Comparison of ENCODE assay signal across 10 mouse cellular contexts in genomic region chr10:69165125-69165524, GRCm38 (mm10). TPM values are rescaled to one million over a fixed set of nuclear protein-coding genes. Genes with fewer than 3 reads are reported as not detected.
DNase-seq lines count a peak whose midpoint lies in the region; ATAC-seq and TF ChIP-seq lines count a peak whose summit lies in the region.
"Had no signal": no experiment of that assay in that cellular context is flagged by ENCODE, and none has a peak within 500 bp of the region (broad histone marks: within the 10 kb centered on the region; RNA-seq: fewer than 3 reads in every experiment).

No protein-coding gene starts in this region.

- peak; percentile 19; the same call in 1 of the 2 replicates for TF ChIP-seq CTCF in testis, adult 2 months (IDR thresholded peaks at IDR 0.05; ENCODE audit: control insufficient read depth, insufficient read depth, insufficient replicate concordance, low read depth, low read length)
- TF ChIP-seq CTCF in intestine, postnatal 0 days (IDR thresholded peaks at IDR 0.05; ENCODE audit: low read depth), result peak; percentile 79

- ATAC-seq in forebrain, embryonic 14.5 days, result no peak
- no peak for ATAC-seq in forebrain, embryonic 16.5 days
- ATAC-seq in intestine, postnatal 0 days, result no peak

- WGBS in forebrain, embryonic 14.5 days, result 57% methylated on average over 7 of the region's 7 CpGs
- 67% methylated on average over 7 of the region's 7 CpGs for WGBS in forebrain, embryonic 16.5 days
- WGBS in intestine, postnatal 0 days, result 46% methylated on average over 7 of the region's 7 CpGs

- no peak overlapping the region for H3K4me3 ChIP-seq in forebrain, embryonic 14.5 days (ENCODE audit: low read depth, low read length)
- no peak overlapping the region for H3K4me3 ChIP-seq in forebrain, embryonic 16.5 days (replicated peaks; ENCODE audit: low read length)
- peak overlapping the region; percentile 74 for H3K4me3 ChIP-seq in testis, adult 2 months (ENCODE audit: control insufficient read depth, low read depth, low read length)
- no peak overlapping the region for H3K4me3 ChIP-seq in intestine, postnatal 0 days (ENCODE audit: low read depth, low read length)
- H3K4me3 ChIP-seq: heart, embryonic 15.5 days; midbrain, embryonic 12.5 days had no signal

- peak; percentile 50 for DNase-seq in forebrain, embryonic 14.5 days (ENCODE audit: low spot score)
- no peak for DNase-seq in testis, postnatal 14 days (ENCODE audit: low spot score)
- peak; percentile 60 for DNase-seq in retina, postnatal 1 day
- DNase-seq in urinary bladder, postnatal 4 days (ENCODE audit: low spot score in 2 of 2), result no peak
- no peak for DNase-seq in c-Kit-positive CD71-positive TER-119-positive erythroid progenitor cells, embryonic 14.5 days (ENCODE audit: low spot score)

- no peak overlapping the region for H3K9ac ChIP-seq in forebrain, embryonic 14.5 days (ENCODE audit: low read length)
- no peak overlapping the region for H3K9ac ChIP-seq in forebrain, embryonic 16.5 days (replicated peaks; ENCODE audit: low read depth, low read length)
- no peak overlapping the region for H3K9ac ChIP-seq in intestine, postnatal 0 days (ENCODE audit: low read depth, low read length)
- H3K9ac ChIP-seq: heart, embryonic 15.5 days; midbrain, embryonic 12.5 days had no signal

- H3K4me2 ChIP-seq in forebrain, embryonic 14.5 days (ENCODE audit: low read length), result no peak overlapping the region
- H3K4me2 ChIP-seq in forebrain, embryonic 16.5 days (ENCODE audit: low read length), result no peak overlapping the region
- H3K4me2 ChIP-seq in intestine, postnatal 0 days (replicated peaks; ENCODE audit: low read depth), result no peak overlapping the region
- H3K4me2 ChIP-seq: heart, embryonic 15.5 days; midbrain, embryonic 12.5 days had no signal

- no peaks in the 10 kb centered on the region for H3K4me1 ChIP-seq in forebrain, embryonic 14.5 days (ENCODE audit: control insufficient read depth, insufficient read depth, low read length)
- H3K4me1 ChIP-seq in forebrain, embryonic 16.5 days (replicated peaks; ENCODE audit: control insufficient read depth, insufficient read depth, low read length), result no peaks in the 10 kb centered on the region
- peaks cover 7% of the 10 kb centered on the region for H3K4me1 ChIP-seq in testis, adult 2 months (ENCODE audit: control insufficient read depth, insufficient read depth, low read length)
- 0 out of 2 replicates have a peak, but pooled peaks cover 2% of the 10 kb centered on the region for H3K4me1 ChIP-seq in intestine, postnatal 0 days (replicated peaks; ENCODE audit: control insufficient read depth, insufficient read depth, low read length)
- H3K4me1 ChIP-seq: midbrain, embryonic 12.5 days had no signal

- TF ChIP-seq POLR2A in testis, adult 2 months (IDR thresholded peaks at IDR 0.05; ENCODE audit: control insufficient read depth, low read depth, low read length), result no peak

- H3K27me3 ChIP-seq in forebrain, embryonic 14.5 days (replicated peaks; ENCODE audit: control insufficient read depth, insufficient read depth, low read length), result no peaks in the 10 kb centered on the region
- no peaks in the 10 kb centered on the region for H3K27me3 ChIP-seq in forebrain, embryonic 16.5 days (replicated peaks; ENCODE audit: control insufficient read depth, insufficient read depth, low read length)
- no peaks in the 10 kb centered on the region for H3K27me3 ChIP-seq in testis, adult 2 months (ENCODE audit: control insufficient read depth, insufficient read depth, low read length)
- no peaks in the 10 kb centered on the region for H3K27me3 ChIP-seq in intestine, postnatal 0 days (replicated peaks; ENCODE audit: control insufficient read depth, insufficient read depth, low read length)
- H3K27me3 ChIP-seq: heart, embryonic 15.5 days; midbrain, embryonic 12.5 days had no signal

- no peaks in the 10 kb centered on the region for H3K36me3 ChIP-seq in forebrain, embryonic 14.5 days (ENCODE audit: control insufficient read depth, insufficient read depth, low read length)
- H3K36me3 ChIP-seq in forebrain, embryonic 16.5 days (ENCODE audit: control insufficient read depth, insufficient read depth), result no peaks in the 10 kb centered on the region
- H3K36me3 ChIP-seq in testis, adult 2 months (ENCODE audit: control insufficient read depth, insufficient read depth, low read length), result no peaks in the 10 kb centered on the region
- no peaks in the 10 kb centered on the region for H3K36me3 ChIP-seq in intestine, postnatal 0 days (ENCODE audit: control insufficient read depth, insufficient read depth)
- H3K36me3 ChIP-seq: heart, embryonic 15.5 days; midbrain, embryonic 12.5 days had no signal

- H3K27ac ChIP-seq in forebrain, embryonic 14.5 days (ENCODE audit: low read depth, low read length), result no peak overlapping the region
- no peak overlapping the region for H3K27ac ChIP-seq in forebrain, embryonic 16.5 days (ENCODE audit: low read length)
- no peak overlapping the region for H3K27ac ChIP-seq in testis, adult 2 months (ENCODE audit: control insufficient read depth, insufficient read depth, low read depth, low read length)
- no peak overlapping the region for H3K27ac ChIP-seq in intestine, postnatal 0 days (ENCODE audit: low read depth, low read length)
- H3K27ac ChIP-seq: heart, embryonic 15.5 days; midbrain, embryonic 12.5 days had no signal

- H3K9me3 ChIP-seq in forebrain, embryonic 14.5 days (replicated peaks; ENCODE audit: control insufficient read depth, low read length), result peaks cover 2% of the 10 kb centered on the region; the same call in 1 of the 2 replicates
- no peaks in the 10 kb centered on the region for H3K9me3 ChIP-seq in forebrain, embryonic 16.5 days (ENCODE audit: control insufficient read depth, low read length)
- no peaks in the 10 kb centered on the region for H3K9me3 ChIP-seq in intestine, postnatal 0 days (ENCODE audit: control insufficient read depth)
- H3K9me3 ChIP-seq: heart, embryonic 15.5 days; midbrain, embryonic 12.5 days had no signal

RNA-seq across cellular contexts. Expression of gene Rhobtb1, which starts 13.9 kb away (rescaled TPM):
- polyA plus RNA-seq in forebrain, embryonic 14.5 days (2014; fragmentation: Nextera tagmentation; extraction: Ambion mirVana), result 11.7 and 12.8 TPM in 2 replicates
- polyA plus RNA-seq in forebrain, embryonic 16.5 days (2015; fragmentation: Nextera tagmentation; extraction: Ambion mirVana), result 12.2 and 14.2 TPM in 2 replicates
- polyA plus RNA-seq in testis, adult 2 months (2012; rRNA removed), result 20.0 and 22.4 TPM in 2 replicates
- polyA plus RNA-seq in intestine, postnatal 0 days (2015; fragmentation: Nextera tagmentation; extraction: Ambion mirVana), result 11.3 and 13.2 TPM in 2 replicates

RNA-seq across cellular contexts. Expression of gene A930033H14Rik, which starts 47.8 kb away (rescaled TPM):
- 0.71 and 1.0 TPM in 2 replicates for polyA plus RNA-seq in forebrain, embryonic 14.5 days (2014; fragmentation: Nextera tagmentation; extraction: Ambion mirVana)
- 1.1 TPM in 2 replicates for polyA plus RNA-seq in forebrain, embryonic 16.5 days (2015; fragmentation: Nextera tagmentation; extraction: Ambion mirVana)
- 1.4 and 1.5 TPM in 2 replicates for polyA plus RNA-seq in testis, adult 2 months (2012; rRNA removed)
- polyA plus RNA-seq in intestine, postnatal 0 days (2015; fragmentation: Nextera tagmentation; extraction: Ambion mirVana), result 1.0 and 1.4 TPM in 2 replicates

Comparison
In these comparisons a context has a peak if more than half of its experiments do, and no peak if none do; other contexts are left out.
1. DNase-seq: peak in forebrain, embryonic 14.5 days (single experiment) and retina, postnatal 1 day (single experiment); none in testis, postnatal 14 days (single experiment), urinary bladder, postnatal 4 days (0 of 2) and c-Kit-positive CD71-positive TER-119-positive erythroid progenitor cells, embryonic 14.5 days (single experiment).